Mouse (Mus musculus): ENCODE measurements around the gene 1700018F24Rik. TPM values are rescaled to one million over a fixed set of nuclear protein-coding genes. Genes with fewer than 3 reads are reported as not detected.
"Not testable (repeated sequence)": the region's sequence is repeated elsewhere in the genome, so short reads cannot be mapped to it uniquely, and the experiment has no call there.

1700018F24Rik gene
- not detected in 2 replicates for total RNA-seq (2014; rRNA removed)
- not detected in 2 replicates for polyA plus RNA-seq (2012; rRNA removed)

GRCm38 (mm10) chr5:145042690-145043089 lies at the start of gene 1700018F24Rik:
1700018F24Rik (plus strand) TSS chr5:145042990.
- H3K4me3 ChIP-seq (ENCODE audit: insufficient read depth, low read depth, low read length); H3K27me3 ChIP-seq (ENCODE audit: control insufficient read depth, insufficient read depth, low read length); H3K4me1 ChIP-seq (ENCODE audit: control insufficient read depth, insufficient read depth, low read length); H3K36me3 ChIP-seq (ENCODE audit: control insufficient read depth, insufficient read depth, low read length); H3K27ac ChIP-seq (replicated peaks; ENCODE audit: insufficient read depth, low read depth, low read length); DNase-seq (ENCODE audit: extremely low read depth, low read depth, low spot score); H3K9ac ChIP-seq (ENCODE audit: low read depth, low read length); H3K79me2 ChIP-seq (ENCODE audit: control insufficient read depth, insufficient read depth, low read length): not testable (repeated sequence)
- 58% methylated on average over 3 of the region's 3 CpGs for WGBS

- Histone ChIP-seq H3K9ac (ENCODE audit: low read depth, low read length) (no peak overlapping the region), H3K36me3 (ENCODE audit: control insufficient read depth, insufficient read depth, low read length) (no peaks in the 10 kb centered on the region), H3K27ac (replicated peaks; ENCODE audit: insufficient read depth, low read depth, low read length) (no peak overlapping the region), H3K27me3 (ENCODE audit: control insufficient read depth, insufficient read depth, low read length) (no peaks in the 10 kb centered on the region), H3K4me3 (ENCODE audit: insufficient read depth, low read depth, low read length) (no peak overlapping the region), H3K4me1 (ENCODE audit: control insufficient read depth, insufficient read depth, low read length) (no peaks in the 10 kb centered on the region), H3K79me2 (ENCODE audit: control insufficient read depth, insufficient read depth, low read length) (no peaks in the 10 kb centered on the region)
- WGBS = 82% methylated on average over 2 of the region's 2 CpGs
- peak; percentile 36; the same call in 1 of the 2 replicates for TF ChIP-seq CTCF (IDR thresholded peaks at IDR 0.05; ENCODE audit: low read depth, low read length)
- no peak for TF ChIP-seq POLR2A (IDR thresholded peaks at IDR 0.05; ENCODE audit: extremely low read depth, insufficient read depth, low read length)
- DNase-seq (ENCODE audit: extremely low read depth, low read depth, low spot score) = peak; percentile 12
Measured at GRCm38 (mm10) chr5:144998491-144998890, 44.3 kb upstream of the 1700018F24Rik start.

- TF ChIP-seq CTCF (IDR thresholded peaks at IDR 0.05; ENCODE audit: low read depth, low read length) = no peak
- TF ChIP-seq POLR2A (IDR thresholded peaks at IDR 0.05; ENCODE audit: extremely low read depth, insufficient read depth, low read length) = no peak
- no peak for DNase-seq (ENCODE audit: extremely low read depth, low read depth, low spot score)
- 93% methylated on average over 3 of the region's 3 CpGs for WGBS
Measured at GRCm38 (mm10) chr5:145003362-145003761, 39.4 kb upstream of the 1700018F24Rik start.

GRCm38 (mm10) chr5:145004495-145004894 lies 38.3 kb upstream of the 1700018F24Rik start:
- H3K79me2 ChIP-seq (ENCODE audit: control insufficient read depth, insufficient read depth, low read length) = no peaks in the 10 kb centered on the region
- H3K4me3 ChIP-seq (ENCODE audit: insufficient read depth, low read depth, low read length) = no peak overlapping the region
- H3K36me3 ChIP-seq (ENCODE audit: control insufficient read depth, insufficient read depth, low read length) = no peaks in the 10 kb centered on the region
- H3K4me1 ChIP-seq (ENCODE audit: control insufficient read depth, insufficient read depth, low read length) = no peaks in the 10 kb centered on the region
- H3K9ac ChIP-seq (ENCODE audit: low read depth, low read length) = no peak overlapping the region
- no peaks in the 10 kb centered on the region for H3K27me3 ChIP-seq (ENCODE audit: control insufficient read depth, insufficient read depth, low read length)
- DNase-seq (ENCODE audit: extremely low read depth, low read depth, low spot score) = no peak
- H3K27ac ChIP-seq (replicated peaks; ENCODE audit: insufficient read depth, low read depth, low read length) = no peak overlapping the region
- WGBS = 62% methylated on average over 9 of the region's 9 CpGs
- TF ChIP-seq POLR2A (IDR thresholded peaks at IDR 0.05; ENCODE audit: extremely low read depth, insufficient read depth, low read length) (no peak), CTCF (IDR thresholded peaks at IDR 0.05; ENCODE audit: low read depth, low read length) (no peak)

More at GRCm38 (mm10) chr5:145003362-145003761, 39.4 kb upstream of the 1700018F24Rik start:
- H3K79me2 ChIP-seq (ENCODE audit: control insufficient read depth, insufficient read depth, low read length) = no peaks in the 10 kb centered on the region
- H3K27me3 ChIP-seq (ENCODE audit: control insufficient read depth, insufficient read depth, low read length) = no peaks in the 10 kb centered on the region
- H3K36me3 ChIP-seq (ENCODE audit: control insufficient read depth, insufficient read depth, low read length) = no peaks in the 10 kb centered on the region
- no peak overlapping the region for H3K27ac ChIP-seq (replicated peaks; ENCODE audit: insufficient read depth, low read depth, low read length)
- no peak overlapping the region for H3K9ac ChIP-seq (ENCODE audit: low read depth, low read length)
- no peaks in the 10 kb centered on the region for H3K4me1 ChIP-seq (ENCODE audit: control insufficient read depth, insufficient read depth, low read length)
- H3K4me3 ChIP-seq (ENCODE audit: insufficient read depth, low read depth, low read length) = no peak overlapping the region

- no peaks in the 10 kb centered on the region for H3K79me2 ChIP-seq (ENCODE audit: control insufficient read depth, insufficient read depth, low read length)
- DNase-seq (ENCODE audit: extremely low read depth, low read depth, low spot score) = no peak
Measured at GRCm38 (mm10) chr5:145005596-145005995, 37.2 kb upstream of the 1700018F24Rik start.

GRCm38 (mm10) chr5:145008878-145009659 lies 33.7 kb upstream of the 1700018F24Rik start:
- DNase-seq (ENCODE audit: extremely low read depth, low read depth, low spot score) = no peak
- Histone ChIP-seq H3K27ac (replicated peaks; ENCODE audit: insufficient read depth, low read depth, low read length) (no peak overlapping the region), H3K79me2 (ENCODE audit: control insufficient read depth, insufficient read depth, low read length) (no peaks in the 10 kb centered on the region), H3K4me1 (ENCODE audit: control insufficient read depth, insufficient read depth, low read length) (no peaks in the 10 kb centered on the region), H3K4me3 (ENCODE audit: insufficient read depth, low read depth, low read length) (no peak overlapping the region), H3K27me3 (ENCODE audit: control insufficient read depth, insufficient read depth, low read length) (no peaks in the 10 kb centered on the region), H3K9ac (ENCODE audit: low read depth, low read length) (no peak overlapping the region), H3K36me3 (ENCODE audit: control insufficient read depth, insufficient read depth, low read length) (no peaks in the 10 kb centered on the region)
- WGBS = 90% methylated on average over 15 of the region's 15 CpGs
- TF ChIP-seq POLR2A (IDR thresholded peaks at IDR 0.05; ENCODE audit: extremely low read depth, insufficient read depth, low read length) = no peak
- TF ChIP-seq CTCF (IDR thresholded peaks at IDR 0.05; ENCODE audit: low read depth, low read length) = no peak

More at GRCm38 (mm10) chr5:145005596-145005995, 37.2 kb upstream of the 1700018F24Rik start:
- no peak overlapping the region for H3K4me3 ChIP-seq (ENCODE audit: insufficient read depth, low read depth, low read length)
- no peaks in the 10 kb centered on the region for H3K4me1 ChIP-seq (ENCODE audit: control insufficient read depth, insufficient read depth, low read length)
- H3K27me3 ChIP-seq (ENCODE audit: control insufficient read depth, insufficient read depth, low read length) = no peaks in the 10 kb centered on the region
- no peak for TF ChIP-seq POLR2A (IDR thresholded peaks at IDR 0.05; ENCODE audit: extremely low read depth, insufficient read depth, low read length)
- no peak for TF ChIP-seq CTCF (IDR thresholded peaks at IDR 0.05; ENCODE audit: low read depth, low read length)
- H3K9ac ChIP-seq (ENCODE audit: low read depth, low read length) = no peak overlapping the region
- H3K27ac ChIP-seq (replicated peaks; ENCODE audit: insufficient read depth, low read depth, low read length) = no peak overlapping the region
- WGBS = 79% methylated on average over 6 of the region's 6 CpGs
- H3K36me3 ChIP-seq (ENCODE audit: control insufficient read depth, insufficient read depth, low read length) = no peaks in the 10 kb centered on the region

Data from liver, adult 2 months (tissue).